Mouse (Mus musculus) neutrophil, adult 83 days (primary cell): ENCODE results near the gene Sidt1. TPM values are rescaled to one million over a fixed set of nuclear protein-coding genes. Genes with fewer than 3 reads are reported as not detected.

ENCODE experiments used
- total RNA-seq, 2 experiments: library from RNA; stranded (reverse); gene quantifications; one replicate each; pipeline ENCODE4 v1.2.4; 2023

Sidt1 gene
- total RNA-seq = under 1 TPM in 1 of 2 experiments, not detected in 1; 0.15 TPM

GRCm38 (mm10) chr16:44332861-44333284 lies at the start of gene Sidt1:
TSS of gene Sidt1 (minus strand) at chr16:44333196.

GRCm38 (mm10) chr16:44347071-44347901 lies 14.3 kb upstream of the Sidt1 start, which contains the start of gene Spice1:
TSS of gene Spice1 (plus strand) at chr16:44347121.

Other genes with a start within 250 kb of the Sidt1 start
- 100 to 1,000 TPM in 1 of 2 experiments, 10 to 100 TPM in 1; 81.0 to 102 TPM for gene Atp6v1a, start 193.5 kb downstream of the Sidt1 start, total RNA-seq
- 10 to 100 TPM; 31.6 to 39.9 TPM for gene Naa50, start 193.4 kb downstream of the Sidt1 start, total RNA-seq
- 10 to 100 TPM; 28.0 to 29.2 TPM for gene Usf3, start 159.9 kb downstream of the Sidt1 start, total RNA-seq
- 1 to 10 TPM; 8.7 to 9.2 TPM for gene Spice1, start 13.9 kb upstream of the Sidt1 start, total RNA-seq
- not detected for gene Cfap44, start 61.6 kb upstream of the Sidt1 start, total RNA-seq
- gene Boc, start 225.7 kb upstream of the Sidt1 start, total RNA-seq = under 1 TPM; 0.18 to 0.26 TPM